Mouse (Mus musculus): ENCODE data around the gene Fam131a.

DNA sequence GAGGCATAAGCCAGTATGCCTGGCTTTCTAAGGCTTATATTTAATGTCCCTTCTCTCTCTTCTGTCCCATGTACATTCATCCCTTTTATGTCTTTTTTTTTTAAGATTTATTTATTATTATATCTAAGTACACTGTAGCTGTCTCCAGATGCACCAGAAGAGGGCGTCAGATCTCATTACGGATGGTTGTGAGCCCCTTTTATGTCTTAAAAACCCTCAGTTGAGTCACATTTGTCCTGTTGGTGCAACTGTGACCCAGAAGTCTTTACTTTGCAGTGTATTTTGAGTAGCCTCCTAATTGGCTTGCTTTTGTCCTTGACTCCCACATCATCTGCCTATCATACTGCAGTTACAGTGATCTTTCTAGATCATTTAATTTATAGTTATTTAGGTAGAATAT, 39.7 kb upstream of the Fam131a start:
- no peak for TF ChIP-seq POLR2A (IDR thresholded peaks at IDR 0.05; ENCODE audit: insufficient read depth, low read depth, low read length)
- no peak for TF ChIP-seq CTCF (IDR thresholded peaks at IDR 0.05; ENCODE audit: insufficient read depth, low read depth, low read length)
